35 mouse cellular contexts compared by ENCODE assay signal in genomic region chr7:37142780-37143179, GRCm38 (mm10).
"Had no signal": no experiment of that assay in that cellular context is flagged by ENCODE, and none has a peak within 500 bp of the region (broad histone marks: within the 10 kb centered on the region; RNA-seq: fewer than 3 reads in every experiment).

No protein-coding gene starts in this region.

- H3K27me3 ChIP-seq: heart, embryonic 12.5 days; heart, embryonic 15.5 days; hindbrain, embryonic 12.5 days; hindbrain, embryonic 13.5 days; hindbrain, embryonic 15.5 days; intestine, embryonic 15.5 days had no signal

- H3K4me1 ChIP-seq: heart, embryonic 12.5 days; heart, embryonic 13.5 days; heart, embryonic 15.5 days had no signal

- H3K36me3 ChIP-seq: heart, embryonic 10.5 days; heart, embryonic 12.5 days; heart, embryonic 13.5 days; heart, embryonic 15.5 days; hindbrain, embryonic 10.5 days; hindbrain, embryonic 12.5 days; hindbrain, embryonic 13.5 days; hindbrain, embryonic 15.5 days; intestine, embryonic 15.5 days; kidney, embryonic 15.5 days had no signal

- ATAC-seq: hindbrain, embryonic 16.5 days; hindbrain, postnatal 0 days; inflammation-experienced regulatory T-cells, adult 6 months; intestine, embryonic 15.5 days; intestine, embryonic 16.5 days; intestine, postnatal 0 days had no signal

- H3K4me3 ChIP-seq: heart, embryonic 10.5 days; heart, embryonic 12.5 days; heart, embryonic 13.5 days; heart, embryonic 15.5 days; hindbrain, embryonic 10.5 days; hindbrain, embryonic 12.5 days; hindbrain, embryonic 13.5 days; hindbrain, embryonic 15.5 days; intestine, embryonic 15.5 days; kidney, embryonic 15.5 days; layer of hippocampus, adult 2 months had no signal

- H3K4me2 ChIP-seq: heart, embryonic 11.5 days; heart, embryonic 12.5 days; heart, embryonic 13.5 days; heart, embryonic 15.5 days; hindbrain, embryonic 12.5 days; hindbrain, embryonic 13.5 days; hindbrain, embryonic 14.5 days; hindbrain, embryonic 15.5 days; intestine, embryonic 15.5 days; kidney, embryonic 15.5 days had no signal

- DNase-seq: heart, postnatal 10 days; heart, postnatal 14 days; heart, postnatal 36 days; heart, postnatal 4 days; kidney, adult 11 months; kidney, adult 18-20 months; kidney, adult 2 months; kidney, adult 8-10 months; kidney, adult 9 months; kidney, postnatal 10 days; kidney, postnatal 14 days; kidney, postnatal 25 days; kidney, postnatal 36 days; kidney, postnatal 4 days; layer of hippocampus, adult 9-11 months; layer of hippocampus, postnatal 36 days had no signal

- H3K27ac ChIP-seq: heart, embryonic 10.5 days; heart, embryonic 13.5 days; heart, embryonic 15.5 days; hindbrain, embryonic 10.5 days; hindbrain, embryonic 12.5 days; hindbrain, embryonic 13.5 days; hindbrain, embryonic 14.5 days; hindbrain, embryonic 15.5 days; hindbrain, postnatal 0 days; intestine, embryonic 15.5 days; kidney, embryonic 15.5 days; kidney, postnatal 0 days; layer of hippocampus, adult 2 months had no signal

- H3K9ac ChIP-seq: heart, embryonic 12.5 days; heart, embryonic 13.5 days; heart, embryonic 15.5 days; hindbrain, embryonic 12.5 days; hindbrain, embryonic 13.5 days; hindbrain, embryonic 14.5 days; hindbrain, embryonic 15.5 days; intestine, embryonic 15.5 days; kidney, embryonic 15.5 days had no signal

- H3K9me3 ChIP-seq: heart, embryonic 10.5 days; heart, embryonic 13.5 days; heart, embryonic 15.5 days; hindbrain, embryonic 10.5 days; hindbrain, embryonic 12.5 days; hindbrain, embryonic 13.5 days; hindbrain, embryonic 15.5 days; intestine, embryonic 15.5 days; kidney, embryonic 15.5 days had no signal
